Mouse (Mus musculus) heart, postnatal 0 days (tissue): ENCODE measurements around the gene Amigo1. TPM values are rescaled to one million over a fixed set of nuclear protein-coding genes. Genes with fewer than 3 reads are reported as not detected.
A peak's percentile ranks its signal among the peaks of the same experiment; 100 is the strongest.
"Not testable (repeated sequence)": the region's sequence is repeated elsewhere in the genome, so short reads cannot be mapped to it uniquely, and the experiment has no call there.

ENCODE experiments used
- ATAC-seq: fragments of 200-750 bp; cut with Nextera tagmentation; 2 replicates; pipeline ENCODE4 v1.8.0; 2017; ENCODE audit warnings: low read depth, moderate number of reproducible peaks, moderate library complexity; ENCODE audit not compliant: insufficient read depth
- DNase-seq: peaks from one replicate; pipeline ENCODE4 v3.0.0-alpha.2; 2016; ENCODE audit warnings: low spot score
- H3K27ac ChIP-seq: fragments of 300-500 bp; sonication (generic); 2 replicates; pipeline ENCODE4 v1.5.1; 2014; ENCODE audit warnings: low read depth, mild to moderate bottlenecking
- H3K27me3 ChIP-seq: fragments of 300-500 bp; sonication (generic); 2 replicates; pipeline ENCODE4 v1.6.1; 2014; ENCODE audit warnings: low read length, mixed read lengths; ENCODE audit not compliant: control insufficient read depth, insufficient read depth
- H3K36me3 ChIP-seq: fragments of 300-500 bp; sonication (generic); replicated peaks from 2 replicates; pipeline ENCODE4 v1.6.1; 2014; ENCODE audit warnings: low read length, mixed read lengths; ENCODE audit not compliant: control insufficient read depth, insufficient read depth
- H3K4me1 ChIP-seq: fragments of 300-500 bp; sonication (generic); 2 replicates; pipeline ENCODE4 v1.6.1; 2014; ENCODE audit warnings: antibody characterized with exemption; ENCODE audit not compliant: control insufficient read depth, insufficient read depth
- H3K4me2 ChIP-seq: fragments of 300-500 bp; sonication (generic); 2 replicates; pipeline ENCODE4 v1.6.1; 2014; ENCODE audit warnings: low read depth, mild to moderate bottlenecking, low read length, moderate library complexity
- H3K4me3 ChIP-seq: fragments of 300-500 bp; sonication (generic); 2 replicates; pipeline ENCODE4 v1.5.1; 2014; ENCODE audit warnings: low read depth, low read length
- H3K9ac ChIP-seq: fragments of 300-500 bp; sonication (generic); replicated peaks from 2 replicates; pipeline ENCODE4 v1.6.1; 2014; ENCODE audit warnings: low read depth, low read length, mixed read lengths
- H3K9me3 ChIP-seq: fragments of 300-500 bp; sonication (generic); replicated peaks from 2 replicates; pipeline ENCODE4 v1.6.1; 2016; ENCODE audit warnings: low read length; ENCODE audit not compliant: control insufficient read depth
- CTCF ChIP-seq: IDR thresholded peaks from 2 replicates; pipeline ENCODE4 v1.5.1; 2016; ENCODE audit warnings: antibody characterized with exemption, control low read depth, low read depth
- EP300 ChIP-seq: IDR thresholded peaks from 2 replicates; pipeline ENCODE4 v1.6.1; 2016; ENCODE audit warnings: antibody characterized with exemption, low read depth
- whole genome bisulfite sequencing: fragments of 180-500 bp; shearing (Covaris S2); extraction: QIAGEN DNeasy Blood & Tissue Kit; methylation state at CpG from one replicate; pipeline ENCODE4 v1.1.7; 2014; 5-methylcytosine and 5-hydroxymethylcytosine counted together
- polyA plus RNA-seq: library from polyadenylated mRNA; unstranded; fragments of >200 nt; fragmentation: Nextera tagmentation; extraction: Ambion mirVana; gene quantifications from 2 replicates; pipeline ENCODE4 v1.2.1, GENCODE M21; 2015
- total RNA-seq: library from RNA; depleted of rRNA; stranded (reverse); fragments of >200 nt; gene quantifications from 2 replicates; pipeline ENCODE4 v1.2.3, GENCODE M21; 2014; ENCODE audit warnings: low replicate concordance; rRNA removed

Gene Amigo1
- total and polyA plus RNA-seq, 2 experiments from 2014 or later = 3.8 to 11.9 TPM

DNA sequence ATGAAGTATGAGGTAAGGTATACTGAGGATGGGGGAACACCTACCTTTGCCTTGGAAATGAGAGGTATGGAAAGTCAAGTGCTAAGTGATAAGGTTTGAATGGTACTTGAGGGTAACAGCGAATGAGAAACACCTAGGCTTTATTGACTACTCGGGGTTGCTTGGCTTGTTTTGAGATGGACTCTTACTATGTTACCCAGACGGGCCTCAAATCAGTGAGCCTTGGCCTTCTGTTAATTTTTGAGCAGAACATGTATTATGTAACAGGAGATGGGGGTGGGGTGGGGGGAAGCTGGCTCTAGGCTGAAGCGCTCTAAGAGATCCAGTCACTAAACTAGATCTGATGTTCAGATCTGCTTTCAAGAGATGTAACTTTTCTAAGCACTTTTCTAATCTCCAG lies 45.5 kb downstream of the Amigo1 start:
- Histone ChIP-seq H3K36me3 (no peaks in the 10 kb centered on the region), H3K4me1 (no peaks in the 10 kb centered on the region), H3K9me3 (no peaks in the 10 kb centered on the region), H3K4me2 (no peak overlapping the region), H3K27me3 (peaks cover 9% of the 10 kb centered on the region), H3K4me3 (no peak overlapping the region), H3K9ac (no peak overlapping the region), H3K27ac (no peak overlapping the region)
- ATAC-seq (no peak), DNase-seq (no peak)
- TF ChIP-seq EP300 (no peak), CTCF (no peak)
- 72% methylated on average over 4 of the region's 4 CpGs for WGBS

DNA sequence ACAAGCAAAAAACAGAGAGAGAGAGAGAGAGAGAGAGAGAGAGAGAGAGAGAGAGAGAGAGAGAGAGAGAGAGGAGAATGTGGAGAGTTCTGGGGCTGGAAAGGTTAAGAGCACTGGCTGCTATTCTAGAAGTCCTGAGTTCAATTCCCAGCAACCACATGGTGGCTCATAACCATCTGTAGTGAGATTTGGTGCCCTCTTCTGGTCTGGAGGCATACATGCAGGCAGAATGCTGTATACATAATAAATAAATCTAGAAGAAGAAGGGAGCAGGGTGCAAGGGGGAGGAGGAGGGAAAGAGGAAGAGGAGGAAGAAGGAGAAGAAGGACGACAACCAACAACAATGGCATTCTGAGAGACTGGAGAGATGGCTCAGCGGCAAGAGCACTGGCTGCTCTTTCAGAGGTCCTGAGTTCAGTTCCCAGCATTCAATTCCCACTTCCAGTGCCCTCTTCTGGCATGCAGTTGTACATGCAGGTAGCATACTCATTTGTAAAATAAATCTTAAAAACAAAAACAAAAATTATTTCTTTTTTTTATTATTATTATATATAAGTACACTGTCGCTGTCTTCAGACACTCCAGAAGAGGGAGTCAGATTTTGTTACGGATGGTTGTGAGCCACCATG lies 51.5 kb downstream of the Amigo1 start:
- not testable (repeated sequence) for DNase-seq, H3K4me1 ChIP-seq, ATAC-seq, H3K9ac ChIP-seq, H3K36me3 ChIP-seq, H3K27ac ChIP-seq, H3K9me3 ChIP-seq, H3K4me3 ChIP-seq, H3K27me3 ChIP-seq, H3K4me2 ChIP-seq
- WGBS = 78% methylated on average over 4 of the region's 4 CpGs
- TF ChIP-seq CTCF = peak; percentile 6; the same call in 1 of the 2 replicates

DNA sequence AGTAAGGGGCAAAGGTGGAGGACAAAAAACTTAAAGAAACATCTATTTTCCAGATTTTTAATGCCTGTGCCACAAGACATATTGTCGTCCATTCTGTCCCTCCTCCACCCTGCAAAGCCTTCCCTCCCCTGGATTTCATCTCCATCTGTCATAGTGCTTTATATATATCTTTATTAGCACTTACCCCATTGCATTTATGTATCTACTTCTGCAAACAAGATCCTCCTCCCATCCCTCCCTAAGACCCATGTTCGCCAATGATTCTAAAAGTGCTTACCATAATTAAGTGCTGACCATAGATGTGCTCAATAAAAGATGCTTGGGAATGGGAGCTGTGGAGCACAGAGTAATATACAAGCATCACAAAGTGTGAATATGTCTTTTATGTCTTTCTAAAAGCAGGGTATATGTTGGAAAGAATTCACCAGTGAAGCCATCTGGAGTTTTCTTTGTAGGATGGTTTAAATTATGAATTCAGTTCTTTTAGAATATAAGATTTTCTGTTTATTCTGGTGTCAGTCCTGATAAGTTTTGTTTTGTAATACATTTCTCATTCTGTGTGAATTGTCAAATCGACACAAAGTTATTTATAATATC lies 55.2 kb downstream of the Amigo1 start:
- no peak overlapping the region for H3K27ac ChIP-seq
- 76% methylated on average over 3 of the region's 3 CpGs for WGBS
- H3K4me2 ChIP-seq = no peak overlapping the region
- no peak for ATAC-seq
- TF ChIP-seq EP300 (no peak), CTCF (no peak)
- H3K4me3 ChIP-seq = no peak overlapping the region
- H3K36me3 ChIP-seq = no peaks in the 10 kb centered on the region
- no peaks in the 10 kb centered on the region for H3K4me1 ChIP-seq
- H3K9ac ChIP-seq = no peak overlapping the region
- H3K27me3 ChIP-seq = no peaks in the 10 kb centered on the region
- no peak for DNase-seq
- no peaks in the 10 kb centered on the region for H3K9me3 ChIP-seq

Other genes with a start within 250 kb of the Amigo1 start
- gene Gstm6, start 242.6 kb upstream of the Amigo1 start, total RNA-seq = 17.9 and 20.3 TPM in 2 replicates
- gene Gstm6, start 242.6 kb upstream of the Amigo1 start, polyA plus RNA-seq = 11.5 and 12.9 TPM in 2 replicates
- not detected in 2 replicates for gene Gstm3, start 217.1 kb upstream of the Amigo1 start, total RNA-seq
- gene Gstm3, start 217.1 kb upstream of the Amigo1 start, polyA plus RNA-seq = not detected in 2 replicates
- 69.6 and 95.4 TPM in 2 replicates for gene Gstm2, start 199.9 kb upstream of the Amigo1 start, total RNA-seq
- 94.2 and 97.9 TPM in 2 replicates for gene Gstm2, start 199.9 kb upstream of the Amigo1 start, polyA plus RNA-seq
- 99.4 and 111 TPM in 2 replicates for gene Gstm1, start 168.4 kb upstream of the Amigo1 start, total RNA-seq
- 132 and 136 TPM in 2 replicates for gene Gstm1, start 168.4 kb upstream of the Amigo1 start, polyA plus RNA-seq
- gene Gstm4, start 141.4 kb upstream of the Amigo1 start, total RNA-seq = 3.6 and 10.9 TPM in 2 replicates
- 17.6 and 17.9 TPM in 2 replicates for gene Gstm4, start 141.4 kb upstream of the Amigo1 start, polyA plus RNA-seq
- 17.3 and 77.9 TPM in 2 replicates for gene Ampd2, start 99.7 kb upstream of the Amigo1 start, total RNA-seq
- 12.7 and 12.8 TPM in 2 replicates for gene Ampd2, start 99.7 kb upstream of the Amigo1 start, polyA plus RNA-seq
- gene Gnat2, start 93.5 kb upstream of the Amigo1 start, total RNA-seq = 0.19 TPM in 1 of 2 replicates, not detected in the other
- 0.45 and 1.1 TPM in 2 replicates for gene Gnat2, start 93.5 kb upstream of the Amigo1 start, polyA plus RNA-seq
- gene Gnai3, start 40.2 kb upstream of the Amigo1 start, total RNA-seq = 30.2 and 41.0 TPM in 2 replicates
- 35.8 and 37.4 TPM in 2 replicates for gene Gnai3, start 40.2 kb upstream of the Amigo1 start, polyA plus RNA-seq
- 0.04 TPM in 1 of 2 replicates, not detected in the other for gene Gpr61, start 31.5 kb upstream of the Amigo1 start, total RNA-seq
- 0.05 and 0.11 TPM in 2 replicates for gene Gpr61, start 31.5 kb upstream of the Amigo1 start, polyA plus RNA-seq
- 4.0 and 4.7 TPM in 2 replicates for gene Cyb561d1, start 14.9 kb downstream of the Amigo1 start, total RNA-seq
- gene Cyb561d1, start 14.9 kb downstream of the Amigo1 start, polyA plus RNA-seq = 3.4 and 3.5 TPM in 2 replicates
- gene Atxn7l2, start 24.6 kb downstream of the Amigo1 start, total RNA-seq = 3.1 and 6.0 TPM in 2 replicates
- 4.1 and 4.3 TPM in 2 replicates for gene Atxn7l2, start 24.6 kb downstream of the Amigo1 start, polyA plus RNA-seq
- 1.8 and 2.0 TPM in 2 replicates for gene Sypl2, start 40.3 kb downstream of the Amigo1 start, total RNA-seq
- gene Sypl2, start 40.3 kb downstream of the Amigo1 start, polyA plus RNA-seq = 0.56 and 0.65 TPM in 2 replicates
- 82.6 and 104 TPM in 2 replicates for gene Psma5, start 70.6 kb downstream of the Amigo1 start, total RNA-seq
- 177 and 180 TPM in 2 replicates for gene Psma5, start 70.6 kb downstream of the Amigo1 start, polyA plus RNA-seq
- gene Sort1, start 97.7 kb downstream of the Amigo1 start, total RNA-seq = 33.5 and 34.4 TPM in 2 replicates
- 6.7 and 7.4 TPM in 2 replicates for gene Sort1, start 97.7 kb downstream of the Amigo1 start, polyA plus RNA-seq
- gene Mybphl, start 178.6 kb downstream of the Amigo1 start, total RNA-seq = 49.3 and 60.6 TPM in 2 replicates
- 90.0 and 123 TPM in 2 replicates for gene Mybphl, start 178.6 kb downstream of the Amigo1 start, polyA plus RNA-seq
- gene Psrc1, start 197.5 kb downstream of the Amigo1 start, total RNA-seq = 8.4 and 17.5 TPM in 2 replicates
- gene Psrc1, start 197.5 kb downstream of the Amigo1 start, polyA plus RNA-seq = 5.0 and 5.4 TPM in 2 replicates
- gene Celsr2, start 229.2 kb downstream of the Amigo1 start, total RNA-seq = 3.5 and 5.5 TPM in 2 replicates
- 1.2 and 1.9 TPM in 2 replicates for gene Celsr2, start 229.2 kb downstream of the Amigo1 start, polyA plus RNA-seq